Mouse (Mus musculus) gastrocnemius, adult 2 months (tissue): Measurements from ENCODE around the gene Arhgap28. TPM values are rescaled to one million over a fixed set of nuclear protein-coding genes. Genes with fewer than 3 reads are reported as not detected.

Experiments
- DNase-seq: peaks from one replicate; pipeline ENCODE4 v3.0.0; 2022
- H3K27ac ChIP-seq: fragments of 200-600 bp; 2 replicates; pipeline ENCODE4 v1.8.1; 2022; ENCODE audit warnings: mild to moderate bottlenecking
- H3K4me3 ChIP-seq: fragments of 200-600 bp; 2 replicates; pipeline ENCODE4 v1.8.1; 2022; ENCODE audit warnings: mild to moderate bottlenecking, moderate library complexity
- CTCF ChIP-seq: fragments of 200-600 bp; IDR thresholded peaks from 2 replicates; pipeline ENCODE4 v1.8.1; 2022; ENCODE audit warnings: antibody characterized with exemption, mild to moderate bottlenecking, moderate library complexity
- intact Hi-C: fragments of 180-260 bp; cut with DNase I; formaldehyde crosslinking; loops from one replicate; pipeline ENCODE4 v1.15.1; 2025
- total RNA-seq, 2 experiments: library from RNA; stranded (reverse); gene quantifications; 2 replicates each; pipeline ENCODE4 v1.2.3; 2021

The Arhgap28 gene
- total RNA-seq, 2 experiments from 2014 or later, result 0.56 to 0.86 TPM

DNA sequence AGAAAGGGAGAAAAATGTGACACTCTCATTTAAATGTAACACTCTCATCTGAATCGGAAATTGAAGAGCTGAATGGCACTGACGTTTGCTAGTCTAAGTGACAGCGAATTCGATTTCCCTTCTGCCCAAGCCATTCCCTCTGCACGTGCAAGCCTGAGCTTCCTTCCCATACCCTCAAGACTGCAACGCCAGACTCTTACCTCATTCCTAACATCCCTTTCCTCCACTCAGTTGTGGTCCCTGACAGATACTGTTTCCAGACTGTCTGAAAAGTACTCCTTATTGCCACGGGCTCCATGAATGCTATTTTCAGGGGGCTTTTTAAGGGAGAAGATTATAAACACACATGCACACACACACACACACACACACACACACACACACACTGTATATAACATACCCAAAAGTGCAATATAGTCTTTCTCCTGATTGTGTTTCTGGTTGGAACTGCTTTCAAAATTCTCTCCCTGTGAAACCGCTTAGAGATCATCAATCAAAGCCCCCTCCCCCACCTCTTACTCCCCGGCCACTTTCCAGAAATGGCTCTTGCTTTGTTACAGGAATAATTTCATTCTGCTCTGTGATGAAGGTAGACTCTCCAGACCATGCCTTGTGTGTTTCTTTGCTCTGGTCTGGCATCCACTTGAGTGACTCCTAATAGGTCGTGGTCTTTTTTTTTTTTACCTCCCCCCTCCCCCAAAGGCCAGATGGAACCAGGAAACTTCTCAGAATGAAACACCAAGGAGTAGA, 836 bp upstream of the Arhgap28 start:
- H3K4me3 ChIP-seq, result peak overlapping the region; percentile 92
- H3K27ac ChIP-seq, result peak overlapping the region; percentile 78
- DNase-seq, result no peak
- no peak for TF ChIP-seq CTCF
- intact Hi-C loops, result no loop called here

GRCm38 (mm10) chr17:68002608-68003595, 1.0 kb downstream of the Arhgap28 start:
- intact Hi-C loops, result no loop called here
- TF ChIP-seq CTCF, result no peak
- no peak for DNase-seq
- Histone ChIP-seq H3K4me3 (peak overlapping the region; percentile 92), H3K27ac (peak overlapping the region; percentile 78)

DNA sequence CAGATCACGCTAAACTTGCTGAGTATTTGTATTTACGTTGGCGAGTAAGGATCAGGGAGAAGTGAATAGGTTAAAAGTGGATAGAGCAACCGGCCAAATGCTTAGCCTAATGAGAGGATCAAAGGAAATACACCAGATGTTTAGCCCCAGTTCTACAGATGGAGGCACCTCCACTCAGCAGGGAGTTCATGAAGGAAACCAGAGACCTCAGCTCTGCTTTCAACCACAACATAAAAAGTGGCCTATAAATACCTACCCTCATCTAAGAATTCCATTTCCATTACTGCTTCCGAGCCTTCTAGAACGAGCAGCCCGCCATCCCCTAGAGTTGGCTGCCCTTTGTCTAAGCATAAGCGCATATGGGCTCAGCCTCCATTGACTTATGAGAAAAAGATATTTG, 4.1 kb downstream of the Arhgap28 start:
- Histone ChIP-seq H3K27ac (no peak overlapping the region), H3K4me3 (no peak overlapping the region)
- TF ChIP-seq CTCF, result no peak
- no peak for DNase-seq
- intact Hi-C loops, result no loop called here

GRCm38 (mm10) chr17:67996769-67997155, 7.2 kb downstream of the Arhgap28 start:
- Histone ChIP-seq H3K4me3 (no peak overlapping the region), H3K27ac (no peak overlapping the region)
- no peak for TF ChIP-seq CTCF
- intact Hi-C loops, result no loop called here
- no peak for DNase-seq

GRCm38 (mm10) chr17:67996097-67996768, 7.7 kb downstream of the Arhgap28 start:
- intact Hi-C loops, result no loop called here
- Histone ChIP-seq H3K27ac (peak overlapping the region; percentile 53), H3K4me3 (peak overlapping the region; percentile 54)
- no peak for TF ChIP-seq CTCF
- DNase-seq, result no peak

- Histone ChIP-seq H3K4me3 (no peak overlapping the region), H3K27ac (no peak overlapping the region)
- TF ChIP-seq CTCF, result no peak
- intact Hi-C loops, result no loop called here
- no peak for DNase-seq
Measured at GRCm38 (mm10) chr17:67995277-67995819, 8.6 kb downstream of the Arhgap28 start.

DNA sequence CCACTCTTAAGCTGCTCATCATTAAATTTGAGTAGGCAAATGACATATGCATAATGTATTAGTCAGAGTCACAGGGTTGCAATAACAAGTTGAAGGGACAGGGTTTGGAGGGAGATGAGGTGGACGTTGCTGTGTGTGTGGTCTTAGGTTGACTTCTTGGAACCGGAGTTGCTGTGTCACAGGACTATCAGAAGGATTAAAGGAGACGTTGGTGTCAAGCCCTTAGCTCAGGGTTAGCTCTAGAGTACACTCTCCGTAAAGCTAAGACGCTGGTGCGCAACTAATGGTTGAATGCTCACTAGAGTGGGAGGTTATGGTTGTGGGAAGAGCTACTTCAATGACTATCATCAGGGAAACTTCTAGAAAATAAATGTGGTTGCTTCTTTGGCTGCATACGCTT, 9.1 kb downstream of the Arhgap28 start:
- no peak for TF ChIP-seq CTCF
- no peak for DNase-seq
- no peak overlapping the region for H3K27ac ChIP-seq
- no peak overlapping the region for H3K4me3 ChIP-seq
- intact Hi-C loops, result no loop called here

- intact Hi-C loops, result no loop called here
Measured at GRCm38 (mm10) chr17:67993371-67994045, 10.4 kb downstream of the Arhgap28 start.

DNA sequence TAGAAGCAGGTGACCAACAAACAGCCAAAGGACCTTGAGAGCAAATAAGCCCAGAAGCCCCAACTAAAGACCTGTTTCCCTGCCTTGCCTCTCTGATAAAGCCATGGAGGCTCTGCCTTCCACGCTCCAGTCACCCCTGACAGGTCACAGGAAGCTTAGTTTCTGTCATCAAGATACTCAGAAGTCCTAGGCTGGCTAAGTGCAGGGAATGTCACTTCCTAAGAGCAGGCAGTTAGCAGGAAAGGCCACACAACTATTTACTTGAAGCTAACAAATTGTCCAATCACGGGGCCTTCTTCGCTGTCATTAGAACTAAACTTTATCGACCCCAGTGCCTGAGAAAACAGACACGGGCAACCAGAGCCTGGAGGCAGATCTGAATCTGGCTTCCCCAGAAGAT, 14.2 kb downstream of the Arhgap28 start:
- no peak for TF ChIP-seq CTCF
- Histone ChIP-seq H3K4me3 (no peak overlapping the region), H3K27ac (peak overlapping the region; percentile 59)
- intact Hi-C loops, result loop anchor here (5.0 kb wide), 1 partner anchor 37 kb away; no protein-coding TSS in a partner anchor
- no peak for DNase-seq

More at GRCm38 (mm10) chr17:67993371-67994045, 10.4 kb downstream of the Arhgap28 start:
- Histone ChIP-seq H3K27ac (no peak overlapping the region), H3K4me3 (no peak overlapping the region)
- TF ChIP-seq CTCF, result no peak
- no peak for DNase-seq

- peak; percentile 68 for DNase-seq
- H3K4me3 ChIP-seq, result no peak overlapping the region; the same call in 1 of the 2 replicates
- no peak for TF ChIP-seq CTCF
- intact Hi-C loops, result loop anchor here (5.0 kb wide), 1 partner anchor 37 kb away; no protein-coding TSS in a partner anchor
- peak overlapping the region; percentile 59 for H3K27ac ChIP-seq
Measured at GRCm38 (mm10) chr17:67988920-67989621, 14.8 kb downstream of the Arhgap28 start.

DNA sequence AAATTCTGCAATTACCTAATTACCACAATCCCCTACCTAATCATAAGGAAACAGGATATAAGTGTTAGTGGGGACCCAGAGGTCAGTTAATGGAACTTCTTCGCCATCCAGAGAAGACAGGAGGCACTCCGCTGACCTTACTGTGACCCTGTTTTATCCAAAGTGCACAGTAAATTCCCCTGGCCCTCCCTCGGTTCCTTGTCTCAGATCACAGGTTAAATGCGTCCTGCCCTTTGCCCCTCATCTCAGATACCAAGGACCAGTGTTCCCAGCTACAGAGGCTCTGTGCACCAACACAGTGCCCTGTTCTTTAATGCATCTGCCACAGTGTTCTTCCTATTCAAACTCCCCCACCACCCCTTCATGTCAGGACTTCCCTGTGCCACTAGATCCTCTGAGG, 18.4 kb downstream of the Arhgap28 start:
- Histone ChIP-seq H3K4me3 (no peak overlapping the region), H3K27ac (no peak overlapping the region)
- TF ChIP-seq CTCF, result no peak
- intact Hi-C loops, result loop anchor here (5.0 kb wide), 1 partner anchor 33 kb away; no protein-coding TSS in a partner anchor
- no peak for DNase-seq
